Mouse (Mus musculus) frontal cortex, adult (tissue): ENCODE measurements around the gene Aak1.

Experiments used
- ATAC-seq: cut with Nextera tagmentation; 2 replicates; pipeline ENCODE4 v1.9.2; 2017; ENCODE audit warnings: mild to moderate bottlenecking, moderate library complexity, mixed read lengths; ENCODE audit not compliant: low TSS enrichment

The Aak1 gene

DNA sequence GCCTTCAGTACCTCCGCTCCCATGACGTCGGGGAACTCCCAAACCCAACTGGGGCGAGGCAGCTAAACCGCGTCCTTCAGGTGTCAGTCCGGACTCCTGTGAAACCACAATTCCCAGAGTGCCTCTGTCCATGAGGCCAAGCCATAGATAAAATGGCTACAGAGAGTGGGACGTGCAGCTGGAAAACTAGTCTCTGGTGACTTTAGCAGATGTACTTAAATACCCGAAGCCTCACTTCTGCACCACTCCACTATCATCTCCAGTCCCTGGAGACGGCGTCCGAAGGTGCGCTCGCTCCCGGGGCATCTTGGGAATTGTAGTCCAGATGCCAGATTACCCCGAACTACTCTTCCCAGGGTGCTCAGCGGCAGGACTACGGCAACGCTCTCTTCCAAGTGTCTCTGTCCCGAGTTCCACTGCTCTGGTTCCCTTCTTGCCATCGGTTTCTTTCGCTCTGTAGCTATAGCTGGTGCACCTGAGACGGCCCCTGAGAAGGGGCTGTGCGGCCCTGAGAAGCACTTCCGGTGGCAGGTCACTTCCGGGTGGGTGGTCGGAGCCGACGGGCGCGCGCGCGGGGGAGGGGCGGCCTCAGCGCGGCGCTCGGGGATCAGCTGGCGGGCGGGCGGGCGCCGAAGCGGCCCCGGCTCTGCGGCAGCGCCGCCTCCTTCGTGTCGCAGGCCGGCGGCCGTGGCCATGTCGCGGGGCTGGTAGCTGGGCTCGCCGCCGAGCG is at the start of gene Aak1:
Gene Aak1 (plus strand): TSS at position 603 of the 730 bp plus-strand sequence.
- ATAC-seq = peak; percentile 80

DNA sequence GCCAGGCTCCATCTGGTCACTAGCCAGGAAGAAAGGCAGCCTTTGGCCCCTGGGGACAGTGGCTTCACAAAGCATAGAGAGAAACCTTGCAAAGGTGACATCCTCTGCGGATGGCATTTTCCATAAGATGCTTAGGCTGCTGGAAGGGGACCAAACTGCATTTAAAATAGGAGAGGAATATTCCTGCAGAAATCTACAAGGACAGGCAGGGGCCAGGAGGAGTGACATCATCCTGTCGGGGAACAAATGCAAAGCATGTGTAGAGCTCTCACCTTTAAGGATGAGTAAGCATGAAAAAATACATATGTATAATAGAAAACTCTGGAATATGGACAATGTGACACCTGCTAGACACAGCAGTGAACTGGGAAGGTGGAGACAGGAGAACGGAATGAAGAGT is 48.9 kb upstream of the Aak1 start:
- peak; percentile 52; the same call in 1 of the 2 replicates for ATAC-seq

GRCm38 (mm10) chr6:86801431-86801830 is 47.9 kb upstream of the Aak1 start:
- no peak for ATAC-seq

GRCm38 (mm10) chr6:86804646-86805045 is 44.7 kb upstream of the Aak1 start:
- ATAC-seq = no peak

DNA sequence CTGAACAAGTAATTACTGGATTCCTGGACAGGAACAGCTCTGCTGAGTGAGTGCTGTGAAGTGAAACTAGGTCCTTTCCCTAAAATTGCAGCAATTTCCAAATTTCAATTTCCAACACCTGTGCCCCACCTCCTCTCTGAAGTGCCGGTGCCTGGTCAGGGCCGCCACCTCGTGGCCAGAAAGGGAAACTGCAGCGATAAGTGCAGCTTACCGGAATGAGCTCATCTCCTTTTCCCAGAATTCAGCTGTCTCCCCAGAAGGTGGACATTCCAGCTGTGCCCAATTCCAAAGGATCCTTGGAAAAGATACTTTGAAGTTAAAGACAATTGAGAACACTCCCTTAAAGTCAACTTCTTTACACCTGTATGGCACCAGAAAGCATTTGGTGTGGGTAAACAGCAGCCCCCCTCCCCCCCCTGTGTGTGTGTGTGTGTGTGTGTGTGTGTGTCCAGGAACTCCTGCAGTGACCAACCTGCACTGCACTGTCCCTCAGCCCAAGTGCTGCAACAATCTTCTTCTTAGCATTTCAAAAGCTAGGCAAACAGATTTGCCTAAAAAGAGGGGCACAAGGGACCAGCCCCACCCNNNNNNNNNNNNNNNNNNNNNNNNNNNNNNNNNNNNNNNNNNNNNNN is 42.7 kb upstream of the Aak1 start:
- ATAC-seq = peak; percentile 82

- no peak for ATAC-seq
Observed at GRCm38 (mm10) chr6:86812919-86813318, 36.4 kb upstream of the Aak1 start.

DNA sequence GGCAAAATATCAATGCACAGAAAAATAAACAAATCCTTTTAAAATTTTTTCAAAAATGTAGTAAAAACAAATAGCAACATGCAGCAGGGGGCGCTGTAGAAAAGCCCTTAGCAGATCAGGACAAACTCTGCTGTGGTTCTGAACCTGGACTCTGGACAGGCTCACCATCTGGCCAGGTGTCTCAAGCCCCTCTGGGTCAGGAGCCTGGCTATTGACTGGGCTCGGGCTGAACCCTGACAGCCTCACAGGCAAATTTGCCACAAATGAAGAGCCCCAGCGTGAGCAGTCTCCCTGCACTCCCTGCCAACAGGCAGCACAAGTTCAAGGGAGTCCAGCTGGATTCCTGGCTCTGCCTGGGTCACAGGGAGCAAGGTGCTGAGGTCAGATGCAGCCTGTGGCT is 36.0 kb upstream of the Aak1 start:
- no peak for ATAC-seq

DNA sequence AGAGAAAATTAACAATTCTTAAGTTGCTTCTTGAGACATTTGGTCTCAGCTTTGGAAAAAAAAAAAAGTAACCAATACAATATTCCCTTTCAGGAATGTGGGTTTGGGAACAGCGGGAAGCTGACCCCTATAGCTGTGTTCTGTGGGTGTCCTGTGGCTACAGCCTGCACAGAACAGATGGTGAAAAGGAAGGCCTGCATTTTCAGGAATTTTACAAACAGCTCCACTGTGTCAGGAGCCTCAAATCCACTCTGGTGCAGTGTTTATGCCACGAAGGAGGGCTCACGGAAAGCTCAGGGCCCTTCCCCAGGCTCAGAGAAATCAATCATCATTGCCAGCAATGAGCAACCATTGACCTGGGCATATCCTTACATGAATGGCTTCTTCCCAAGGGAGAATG is 34.4 kb upstream of the Aak1 start:
- ATAC-seq = peak; percentile 48; the same call in 1 of the 2 replicates

DNA sequence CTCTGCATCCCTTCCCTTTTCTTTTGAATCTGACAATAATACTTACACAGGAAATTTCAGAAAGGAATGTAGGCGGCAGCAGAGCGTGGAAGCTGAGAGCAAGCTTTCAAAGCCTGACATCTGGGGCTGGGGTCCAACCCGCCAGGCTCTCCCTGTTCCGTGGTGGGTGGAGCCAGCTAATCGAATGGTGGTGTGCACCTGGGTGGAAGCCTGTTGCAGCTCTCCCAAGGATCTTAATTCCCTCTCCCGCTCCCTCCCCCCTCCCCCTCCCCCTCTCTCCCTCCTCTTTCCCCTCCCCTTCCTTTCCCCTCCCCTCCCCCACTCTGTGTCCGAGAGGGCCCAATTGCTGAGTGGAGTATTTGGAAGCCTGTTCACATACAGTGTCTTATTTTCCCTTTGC is 33.9 kb upstream of the Aak1 start:
- ATAC-seq = no peak

GRCm38 (mm10) chr6:86816586-86816985 is 32.7 kb upstream of the Aak1 start:
- no peak; the same call in 1 of the 2 replicates for ATAC-seq

- no peak for ATAC-seq
Observed at GRCm38 (mm10) chr6:86818914-86819313, 30.4 kb upstream of the Aak1 start.

DNA sequence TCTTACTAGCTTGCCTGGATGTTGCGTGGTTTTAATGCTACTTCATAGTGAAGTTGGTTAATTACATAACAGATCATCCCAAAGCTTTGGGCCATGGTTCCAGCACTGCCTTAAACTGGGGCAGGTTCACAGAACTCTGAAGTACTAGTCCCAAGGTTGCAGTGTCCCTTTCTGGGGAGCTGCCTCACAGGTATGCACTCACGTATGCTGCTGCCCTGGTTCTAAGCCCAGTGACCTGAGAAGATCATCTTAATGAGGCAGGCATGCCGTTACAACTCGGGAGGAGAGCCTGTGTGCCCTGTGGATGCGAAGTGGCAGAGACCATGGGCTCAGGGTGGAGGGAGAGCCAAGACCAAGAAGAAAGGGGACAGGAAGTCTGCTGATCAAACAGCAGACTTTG is 29.4 kb upstream of the Aak1 start:
- ATAC-seq = no peak

DNA sequence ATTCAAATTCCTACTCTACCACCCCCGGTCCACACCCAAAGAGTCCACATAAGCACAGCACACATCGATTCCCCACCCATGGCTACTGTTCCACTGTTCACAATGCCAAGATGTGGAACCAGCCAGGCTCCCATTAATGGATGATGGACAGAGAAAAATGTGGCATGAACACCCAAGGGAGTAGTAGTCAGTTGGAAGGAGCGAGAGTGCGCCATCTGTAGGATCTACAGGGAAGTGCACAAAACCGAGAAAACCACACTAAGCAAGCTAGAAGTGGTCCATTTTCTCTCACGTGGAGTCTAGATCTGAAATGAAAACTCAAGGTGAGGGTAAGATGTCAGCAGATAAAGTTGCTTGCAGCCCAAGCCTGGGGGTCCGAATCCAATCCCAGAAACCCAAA is 28.6 kb upstream of the Aak1 start:
- no peak for ATAC-seq

- ATAC-seq = peak; percentile 89
Observed at GRCm38 (mm10) chr6:86822285-86823050, 26.8 kb upstream of the Aak1 start.

GRCm38 (mm10) chr6:86823051-86823431 is 26.3 kb upstream of the Aak1 start:
- ATAC-seq = peak; percentile 29; the same call in 1 of the 2 replicates

- ATAC-seq = no peak
Observed at GRCm38 (mm10) chr6:86823824-86824223, 25.5 kb upstream of the Aak1 start.

GRCm38 (mm10) chr6:86824401-86824800 is 24.9 kb upstream of the Aak1 start:
- no peak for ATAC-seq

- no peak for ATAC-seq
Observed at GRCm38 (mm10) chr6:86827432-86827831, 21.9 kb upstream of the Aak1 start.

- no peak for ATAC-seq
Observed at GRCm38 (mm10) chr6:86829768-86830167, 19.5 kb upstream of the Aak1 start.

DNA sequence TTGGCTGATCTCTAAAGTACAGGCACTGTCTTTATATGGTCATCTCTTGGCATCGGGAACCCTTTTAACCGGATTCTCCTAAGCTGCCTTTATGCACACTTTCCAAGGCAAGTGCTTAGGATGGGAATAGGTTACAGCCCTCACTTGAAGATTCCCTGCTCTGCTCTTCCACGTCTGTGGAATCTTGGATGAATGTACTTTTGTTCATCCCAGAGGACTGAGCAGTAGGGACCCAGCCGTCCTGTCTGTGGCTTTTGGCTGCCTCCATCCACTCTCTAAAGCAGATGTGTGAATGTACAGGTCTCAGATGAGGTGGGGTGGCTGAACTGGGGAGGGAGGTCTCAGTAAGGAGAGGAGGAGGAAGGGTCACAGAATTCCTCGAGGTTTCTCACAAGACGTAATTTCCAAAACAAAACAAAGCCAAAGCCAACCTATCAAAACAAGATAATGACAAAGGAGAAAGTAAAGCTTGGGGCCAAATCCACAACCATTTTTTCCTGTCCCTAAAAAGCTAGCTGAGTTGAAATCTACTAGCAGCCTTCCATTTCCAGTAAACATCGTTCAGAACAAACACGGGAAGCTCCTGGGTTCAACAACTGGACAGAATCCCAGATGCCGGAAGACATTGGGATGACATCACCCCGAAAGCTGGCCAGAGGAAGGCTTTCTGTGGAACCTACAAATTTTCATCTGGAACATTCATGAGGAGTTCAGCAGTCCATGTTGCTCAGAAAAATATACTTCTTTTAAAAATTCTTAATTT is 18.4 kb upstream of the Aak1 start:
- ATAC-seq = no peak

GRCm38 (mm10) chr6:86832802-86833502 is 16.4 kb upstream of the Aak1 start:
- ATAC-seq = no peak
